Mouse (Mus musculus): ENCODE measurements around the gene Dyrk2.

- TF ChIP-seq CTCF (IDR thresholded peaks at IDR 0.05; ENCODE audit: low read depth) (no peak), EP300 (optimal IDR thresholded peaks at IDR 0.05) (no peak)
Measured at GRCm38 (mm10) chr10:118863611-118864010, 6.4 kb downstream of the Dyrk2 start.

Measured in stomach, postnatal 0 days (tissue).